Mouse (Mus musculus): Measurements from ENCODE around the gene Cyp2b13. TPM values are rescaled to one million over a fixed set of nuclear protein-coding genes. Genes with fewer than 3 reads are reported as not detected.
"Not testable (repeated sequence)": the region's sequence is repeated elsewhere in the genome, so short reads cannot be mapped to it uniquely, and the experiment has no call there.

The Cyp2b13 gene
- not detected in 2 replicates for polyA plus RNA-seq (2015; fragmentation: Nextera tagmentation; extraction: Ambion mirVana)

GRCm38 (mm10) chr7:26061197-26061596 lies at the start of gene Cyp2b13:
Gene Cyp2b13 (plus strand): TSS chr7:26061497.
- not testable (repeated sequence) for H3K4me3 ChIP-seq; H3K27me3 ChIP-seq; ATAC-seq (ENCODE audit: low FRiP score, low read depth); H3K9me3 ChIP-seq; H3K4me2 ChIP-seq; H3K36me3 ChIP-seq; H3K9ac ChIP-seq; H3K27ac ChIP-seq (replicated peaks); H3K4me1 ChIP-seq (replicated peaks)
- WGBS, result 53% methylated on average over 1 of the region's 2 CpGs

- not testable (repeated sequence) for ATAC-seq (ENCODE audit: low FRiP score, low read depth); H3K36me3 ChIP-seq; H3K9me3 ChIP-seq; H3K4me1 ChIP-seq (replicated peaks); H3K9ac ChIP-seq; H3K27ac ChIP-seq (replicated peaks); H3K4me2 ChIP-seq; H3K27me3 ChIP-seq; H3K4me3 ChIP-seq
- 100% methylated on average over 1 of the region's 3 CpGs for WGBS
Observed at GRCm38 (mm10) chr7:26019814-26020332, 41.4 kb upstream of the Cyp2b13 start.

- H3K36me3 ChIP-seq; H3K9me3 ChIP-seq; H3K4me3 ChIP-seq; H3K27me3 ChIP-seq; H3K4me1 ChIP-seq (replicated peaks); H3K9ac ChIP-seq; H3K27ac ChIP-seq (replicated peaks); ATAC-seq (ENCODE audit: low FRiP score, low read depth); H3K4me2 ChIP-seq: not testable (repeated sequence)
- whole genome bisulfite sequencing, result 91% methylated on average over 4 of the region's 4 CpGs
Observed at GRCm38 (mm10) chr7:26054885-26055630, 6.2 kb upstream of the Cyp2b13 start.

GRCm38 (mm10) chr7:26071677-26072076 lies 10.4 kb downstream of the Cyp2b13 start:
- not testable (repeated sequence) for H3K27me3 ChIP-seq; H3K36me3 ChIP-seq; H3K9me3 ChIP-seq; H3K27ac ChIP-seq (replicated peaks); H3K4me3 ChIP-seq; H3K9ac ChIP-seq; H3K4me2 ChIP-seq; H3K4me1 ChIP-seq (replicated peaks); ATAC-seq (ENCODE audit: low FRiP score, low read depth)
- WGBS, result 57% methylated on average over 29 of the region's 29 CpGs

DNA sequence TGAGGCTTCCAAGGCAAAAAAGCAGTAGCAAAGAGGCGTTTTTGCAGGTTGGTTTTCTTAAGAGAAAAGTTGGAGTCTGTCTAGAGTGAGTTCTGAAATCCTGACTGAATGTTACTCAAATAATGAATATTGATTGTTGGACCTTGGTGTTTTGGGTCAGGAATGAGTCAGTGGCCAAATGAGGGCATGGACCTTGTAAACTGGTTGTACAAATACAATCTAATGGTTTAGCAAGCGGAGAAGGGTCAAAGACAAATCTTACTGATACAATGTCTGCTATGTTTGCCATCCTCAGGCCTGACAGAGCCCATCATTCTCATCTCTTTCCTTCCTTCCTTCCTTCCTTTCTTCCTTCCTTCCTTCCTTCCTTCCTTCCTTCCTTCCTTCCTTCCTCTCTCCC lies 21.3 kb downstream of the Cyp2b13 start:
- no peak for ATAC-seq (ENCODE audit: low FRiP score, low read depth)
- H3K27me3 ChIP-seq, result no peaks in the 10 kb centered on the region
- 61% methylated on average over 2 of the region's 2 CpGs for WGBS

GRCm38 (mm10) chr7:26087391-26087790 lies 26.1 kb downstream of the Cyp2b13 start:
- H3K27ac ChIP-seq (replicated peaks), result no peak overlapping the region
- H3K4me3 ChIP-seq, result no peak overlapping the region
- no peak overlapping the region for H3K9ac ChIP-seq
- peaks cover 15% of the 10 kb centered on the region; the same call in 1 of the 2 replicates for H3K9me3 ChIP-seq
- H3K27me3 ChIP-seq, result no peaks in the 10 kb centered on the region
- H3K4me1 ChIP-seq (replicated peaks), result no peaks in the 10 kb centered on the region
- 98% methylated on average over 1 of the region's 1 CpGs for WGBS
- H3K4me2 ChIP-seq, result no peak overlapping the region
- H3K36me3 ChIP-seq, result no peaks in the 10 kb centered on the region
- no peak for ATAC-seq (ENCODE audit: low FRiP score, low read depth)

More for the DNA sequence above, 21.3 kb downstream of the Cyp2b13 start:
- Histone ChIP-seq H3K4me3 (no peak overlapping the region), H3K4me1 (replicated peaks) (no peaks in the 10 kb centered on the region), H3K9ac (no peak overlapping the region), H3K36me3 (no peaks in the 10 kb centered on the region), H3K4me2 (no peak overlapping the region), H3K27ac (replicated peaks) (no peak overlapping the region), H3K9me3 (0 out of 2 replicates have a peak, but pooled peaks cover 10% of the 10 kb centered on the region)

DNA sequence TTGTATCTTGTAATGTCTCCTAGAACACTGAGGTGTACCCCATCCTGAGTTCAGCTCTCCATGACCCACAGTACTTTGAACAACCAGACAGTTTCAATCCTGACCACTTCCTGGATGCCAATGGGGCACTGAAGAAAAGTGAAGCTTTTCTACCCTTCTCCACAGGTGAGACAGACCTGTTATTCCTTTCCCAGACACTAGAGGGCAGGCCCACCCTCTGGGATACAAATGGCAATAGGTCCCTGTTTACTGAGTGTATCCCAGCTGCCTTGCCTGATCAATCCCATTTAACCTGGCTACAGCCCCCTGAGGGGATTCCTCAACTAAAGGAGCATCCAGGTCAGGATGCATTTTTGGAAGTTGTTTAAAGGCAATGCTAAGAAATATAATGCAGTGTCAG lies 27.3 kb downstream of the Cyp2b13 start:
- H3K4me3 ChIP-seq; ATAC-seq (ENCODE audit: low FRiP score, low read depth): not testable (repeated sequence)

DNA sequence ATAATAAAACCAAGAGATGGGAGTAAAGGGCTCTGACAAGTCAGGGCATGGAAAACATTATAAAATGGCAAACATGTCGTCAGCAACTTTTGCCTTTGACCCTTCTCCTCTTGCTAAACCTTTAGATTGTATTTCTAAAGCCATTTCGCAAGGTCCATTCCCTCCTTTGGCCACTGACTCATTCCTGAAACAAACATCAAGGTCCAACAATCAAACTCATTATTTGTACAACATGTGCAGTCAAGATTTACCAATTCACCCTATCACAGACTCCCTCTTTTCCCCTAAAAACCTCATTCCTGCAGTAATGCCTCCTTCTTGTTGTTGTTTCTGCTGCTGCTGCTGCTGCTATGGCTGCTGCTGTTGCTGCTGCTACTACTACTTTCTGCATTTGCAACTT lies 78.3 kb downstream of the Cyp2b13 start:
- H3K4me2 ChIP-seq; H3K36me3 ChIP-seq; H3K27me3 ChIP-seq; H3K4me1 ChIP-seq (replicated peaks); H3K9me3 ChIP-seq; ATAC-seq (ENCODE audit: low FRiP score, low read depth); H3K27ac ChIP-seq (replicated peaks); H3K9ac ChIP-seq; H3K4me3 ChIP-seq: not testable (repeated sequence)
- no CpG with 5 or more reads among the region's 2 CpGs for WGBS

More for the DNA sequence above, 27.3 kb downstream of the Cyp2b13 start:
- H3K27ac ChIP-seq (replicated peaks); H3K9ac ChIP-seq; H3K4me2 ChIP-seq; H3K36me3 ChIP-seq; H3K27me3 ChIP-seq; H3K4me1 ChIP-seq (replicated peaks): not testable (repeated sequence)
- peaks cover 12% of the 10 kb centered on the region; the same call in 1 of the 2 replicates for H3K9me3 ChIP-seq

- not testable (repeated sequence) for H3K27me3 ChIP-seq; H3K9ac ChIP-seq; H3K4me1 ChIP-seq (replicated peaks); H3K4me2 ChIP-seq; ATAC-seq (ENCODE audit: low FRiP score, low read depth); H3K27ac ChIP-seq (replicated peaks); H3K4me3 ChIP-seq; H3K9me3 ChIP-seq; H3K36me3 ChIP-seq
- WGBS, result 100% methylated on average over 1 of the region's 3 CpGs
Observed at GRCm38 (mm10) chr7:26143657-26144056, 82.4 kb downstream of the Cyp2b13 start.

Other genes with a start within 250 kb of the Cyp2b13 start
- gene Cyp2s1, start 244.6 kb upstream of the Cyp2b13 start, polyA plus RNA-seq (2015; fragmentation: Nextera tagmentation; extraction: Ambion mirVana), result 3.2 and 3.3 TPM in 2 replicates
- not detected in 2 replicates for gene Cyp2b10, start 163.9 kb upstream of the Cyp2b13 start, polyA plus RNA-seq (2015; fragmentation: Nextera tagmentation; extraction: Ambion mirVana)
- gene Cyp2b9, start 111.9 kb downstream of the Cyp2b13 start, polyA plus RNA-seq (2015; fragmentation: Nextera tagmentation; extraction: Ambion mirVana), result not detected in 2 replicates
- not detected in 2 replicates for gene Vmn1r184, start 198.8 kb downstream of the Cyp2b13 start, polyA plus RNA-seq (2015; fragmentation: Nextera tagmentation; extraction: Ambion mirVana)
- gene Cyp2a4, start 245.7 kb downstream of the Cyp2b13 start, polyA plus RNA-seq (2015; fragmentation: Nextera tagmentation; extraction: Ambion mirVana), result not detected in 2 replicates